Mouse (Mus musculus) brain, embryonic 14.5 days (tissue): ENCODE measurements around the gene Myadml2.

ENCODE experiments used
- CTCF ChIP-seq: fragments of 200-500 bp; IDR thresholded peaks from 2 replicates; pipeline ENCODE4 v1.5.1; 2012; ENCODE audit warnings: inconsistent platforms, mild to moderate bottlenecking, moderate library complexity, borderline replicate concordance; ENCODE audit not compliant: insufficient read depth, insufficient read length; ENCODE audit errors: extremely low read depth
- POLR2A ChIP-seq: fragments of 200-500 bp; IDR thresholded peaks from 2 replicates; pipeline ENCODE4 v1.6.1; 2012; ENCODE audit warnings: mild to moderate bottlenecking, inconsistent platforms, borderline replicate concordance; ENCODE audit not compliant: poor library complexity, insufficient read depth, insufficient read length, severe bottlenecking; ENCODE audit errors: extremely low read depth

DNA sequence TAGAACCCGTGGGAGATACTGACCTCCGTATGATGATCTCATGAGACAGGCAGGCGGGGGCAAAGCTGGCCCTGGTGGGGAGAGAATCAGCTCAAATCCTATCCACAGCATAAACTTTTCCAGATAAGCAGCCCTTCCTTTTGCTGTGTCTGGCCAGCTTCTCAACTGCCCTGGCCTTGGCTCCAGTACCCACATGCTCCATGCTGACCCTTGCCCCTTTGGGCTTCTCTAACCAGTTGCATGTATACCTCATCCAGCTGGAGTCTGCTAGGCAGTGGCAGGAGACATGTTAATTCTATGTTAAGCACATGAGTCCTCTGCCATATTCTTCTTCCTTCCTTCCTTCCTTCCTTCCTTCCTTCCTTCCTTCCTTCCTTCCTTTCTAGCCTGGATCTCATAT is 6.8 kb upstream of the Myadml2 start:
- TF ChIP-seq POLR2A (no peak), CTCF (no peak)
